Mouse (Mus musculus) kidney, adult 9 months (tissue): Measurements from ENCODE around the gene Cct3.
"Not testable (repeated sequence)": the region's sequence is repeated elsewhere in the genome, so short reads cannot be mapped to it uniquely, and the experiment has no call there.

ENCODE experiments used
- DNase-seq: peaks from one replicate; pipeline ENCODE4 v3.0.0; 2022

Gene Cct3

GRCm38 (mm10) chr3:88361612-88362313 lies 64.8 kb downstream of the Cct3 start:
- no peak for DNase-seq

GRCm38 (mm10) chr3:88363700-88364099 lies 66.8 kb downstream of the Cct3 start:
- no peak for DNase-seq

- peak; percentile 74 for DNase-seq
These were observed 67.4 kb downstream of the Cct3 start, which contains the start of gene Paqr6 for GRCm38 (mm10) chr3:88364337-88364736. TSS of gene Paqr6 (plus strand) at chr3:88364584.

- DNase-seq: no peak
These were observed 68.9 kb downstream of the Cct3 start for GRCm38 (mm10) chr3:88365705-88366361.

GRCm38 (mm10) chr3:88366830-88367428 lies 70.0 kb downstream of the Cct3 start:
- peak; percentile 29 for DNase-seq

GRCm38 (mm10) chr3:88367517-88367916 lies 70.6 kb downstream of the Cct3 start:
- not testable (repeated sequence) for DNase-seq

- not testable (repeated sequence) for DNase-seq
These were observed 71.6 kb downstream of the Cct3 start for GRCm38 (mm10) chr3:88368511-88368910.
